Mouse (Mus musculus) erythroblast, embryonic 14.5 days (primary cell): Measurements from ENCODE around the gene Itprid1. TPM values are rescaled to one million over a fixed set of nuclear protein-coding genes. Genes with fewer than 3 reads are reported as not detected.

ENCODE experiments used
- H3K27me3 ChIP-seq: 2 replicates; pipeline ENCODE4 v1.6.1; 2012; ENCODE audit warnings: inconsistent platforms; ENCODE audit not compliant: control insufficient read depth
- H3K36me3 ChIP-seq: 2 replicates; pipeline ENCODE4 v1.6.1; 2012; ENCODE audit warnings: mild to moderate bottlenecking, inconsistent platforms; ENCODE audit not compliant: control insufficient read depth
- H3K4me1 ChIP-seq: 2 replicates; pipeline ENCODE4 v1.6.1; 2012; ENCODE audit warnings: inconsistent platforms; ENCODE audit not compliant: control insufficient read depth
- H3K4me3 ChIP-seq: replicated peaks from 2 replicates; pipeline ENCODE3; 2012; ENCODE audit warnings: moderate library complexity, mild to moderate bottlenecking, inconsistent platforms
- H3K9me3 ChIP-seq: 2 replicates; pipeline ENCODE4 v1.6.1; 2012; ENCODE audit warnings: low read length, inconsistent platforms, mixed read lengths; ENCODE audit not compliant: control insufficient read depth
- GATA1 ChIP-seq: IDR thresholded peaks from 2 replicates; pipeline ENCODE4 v1.6.1; 2012; ENCODE audit warnings: low read length, inconsistent platforms, mixed read lengths
- TAL1 ChIP-seq: IDR thresholded peaks from 3 replicates; pipeline ENCODE4 v1.6.1; 2012; ENCODE audit warnings: low read length, inconsistent platforms, mixed read lengths
- polyA plus RNA-seq: library from polyadenylated mRNA; stranded (reverse); fragments of >175 nt; gene quantifications from 2 replicates; pipeline ENCODE4 v1.2.3, GENCODE M21; 2012

Gene Itprid1
- polyA plus RNA-seq, 1 experiment = not detected

DNA sequence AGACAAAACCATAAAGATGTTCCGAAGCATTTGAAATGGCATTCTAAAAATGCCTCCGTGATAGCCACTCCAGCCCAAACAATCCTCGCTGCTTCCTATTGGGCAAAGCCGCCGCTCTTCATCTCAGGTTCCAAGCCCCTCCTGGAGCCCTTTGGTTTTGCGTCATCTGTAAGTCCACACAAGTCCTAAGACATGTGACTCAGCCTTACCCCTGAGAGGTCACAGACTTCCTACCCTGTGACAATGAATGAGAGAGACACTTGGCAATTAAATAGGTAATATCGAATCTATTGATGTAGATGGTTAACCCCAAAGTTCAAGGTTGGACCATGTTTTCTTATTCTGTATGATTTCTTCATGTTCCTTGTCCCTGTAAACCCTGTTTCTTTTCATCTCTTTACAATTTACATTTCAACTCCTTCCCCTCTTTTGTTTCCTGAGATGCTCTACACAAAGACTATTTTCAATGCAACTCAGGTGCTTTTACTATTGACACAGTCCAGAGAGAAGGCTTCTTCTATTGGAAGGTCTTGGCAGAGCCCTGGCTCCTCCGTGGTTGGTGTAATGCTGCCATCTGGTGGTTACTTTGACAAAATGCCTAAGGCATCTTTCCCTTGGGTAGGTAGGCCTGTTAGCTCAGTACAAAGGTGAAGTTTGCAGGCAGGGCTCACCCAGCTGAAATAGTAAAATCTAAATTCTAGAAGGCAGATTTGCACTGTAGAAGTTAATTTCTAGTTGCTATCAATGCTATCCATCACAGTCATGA is 113.8 kb downstream of the Itprid1 start:
- Histone ChIP-seq H3K9me3 (no peaks in the 10 kb centered on the region), H3K4me3 (no peak overlapping the region), H3K36me3 (no peaks in the 10 kb centered on the region), H3K27me3 (no peaks in the 10 kb centered on the region), H3K4me1 (no peaks in the 10 kb centered on the region)
- TF ChIP-seq GATA1 (no peak), TAL1 (no peak)

DNA sequence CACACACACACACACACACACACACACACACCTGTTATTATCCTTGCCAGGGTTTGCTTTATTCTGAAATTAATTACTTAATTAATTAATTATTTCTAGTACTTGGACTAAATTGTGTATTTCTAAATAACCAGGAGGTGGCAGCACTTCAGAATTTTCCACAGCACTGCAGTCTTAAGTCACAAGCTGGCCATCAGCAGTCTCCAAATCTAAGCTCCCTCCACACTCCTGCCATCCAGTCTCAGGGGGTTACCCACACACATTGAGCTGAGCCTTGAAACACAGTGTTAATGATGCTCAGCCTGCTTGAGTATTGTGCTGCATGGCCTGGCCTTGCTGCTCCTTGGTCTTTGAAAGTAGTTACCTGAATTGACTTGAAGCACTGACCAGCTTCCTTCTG is 136.3 kb downstream of the Itprid1 start:
- no peak overlapping the region for H3K4me3 ChIP-seq
- H3K27me3 ChIP-seq = no peaks in the 10 kb centered on the region
- no peaks in the 10 kb centered on the region for H3K4me1 ChIP-seq
- TF ChIP-seq GATA1 (no peak), TAL1 (no peak)
- H3K36me3 ChIP-seq = no peaks in the 10 kb centered on the region
- H3K9me3 ChIP-seq = no peaks in the 10 kb centered on the region

DNA sequence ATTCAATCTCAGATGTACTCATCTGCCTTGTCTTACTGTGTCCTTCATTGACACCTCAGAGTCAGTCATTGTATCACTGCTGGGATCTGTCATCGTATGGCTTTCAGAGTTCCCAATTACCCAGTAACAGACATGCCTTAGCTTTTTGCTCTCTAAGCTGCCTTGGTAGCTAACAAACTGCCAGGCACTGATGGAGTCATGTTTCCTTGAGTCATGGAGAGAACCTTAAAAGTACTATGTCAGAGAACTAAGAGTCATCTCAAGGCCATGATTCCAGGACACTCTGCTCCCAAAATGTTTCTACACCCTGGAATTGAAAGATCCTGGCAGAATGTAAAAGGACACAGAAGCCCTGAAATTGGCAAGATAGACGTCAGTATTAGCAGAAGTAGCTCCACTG is 143.1 kb downstream of the Itprid1 start:
- H3K4me3 ChIP-seq = no peak overlapping the region
- no peaks in the 10 kb centered on the region for H3K27me3 ChIP-seq
- no peaks in the 10 kb centered on the region for H3K4me1 ChIP-seq
- no peaks in the 10 kb centered on the region for H3K9me3 ChIP-seq
- TF ChIP-seq GATA1 (no peak), TAL1 (no peak)
- no peaks in the 10 kb centered on the region for H3K36me3 ChIP-seq

DNA sequence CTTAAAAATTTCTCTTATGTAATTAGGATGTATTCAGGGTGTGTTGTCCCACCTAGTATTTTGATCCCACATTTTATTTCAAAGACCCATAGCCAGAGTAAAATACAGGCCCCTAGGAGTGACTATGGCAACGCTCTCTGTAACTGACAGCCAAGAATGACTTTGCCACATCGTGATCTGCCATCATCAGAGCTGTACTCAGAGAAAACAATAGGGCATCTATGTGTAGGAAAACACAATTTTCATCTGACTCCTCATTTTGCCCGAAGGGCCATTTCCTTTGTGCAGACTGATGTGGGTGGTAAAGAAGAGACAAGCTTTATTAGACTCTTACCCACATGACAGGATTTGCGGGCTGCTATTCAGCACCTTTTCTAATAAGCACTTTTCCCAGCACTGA is 172.0 kb downstream of the Itprid1 start:
- no peaks in the 10 kb centered on the region for H3K27me3 ChIP-seq
- TF ChIP-seq TAL1 (no peak), GATA1 (no peak)
- no peaks in the 10 kb centered on the region for H3K4me1 ChIP-seq
- H3K9me3 ChIP-seq = no peaks in the 10 kb centered on the region
- no peak overlapping the region for H3K4me3 ChIP-seq
- no peaks in the 10 kb centered on the region for H3K36me3 ChIP-seq

DNA sequence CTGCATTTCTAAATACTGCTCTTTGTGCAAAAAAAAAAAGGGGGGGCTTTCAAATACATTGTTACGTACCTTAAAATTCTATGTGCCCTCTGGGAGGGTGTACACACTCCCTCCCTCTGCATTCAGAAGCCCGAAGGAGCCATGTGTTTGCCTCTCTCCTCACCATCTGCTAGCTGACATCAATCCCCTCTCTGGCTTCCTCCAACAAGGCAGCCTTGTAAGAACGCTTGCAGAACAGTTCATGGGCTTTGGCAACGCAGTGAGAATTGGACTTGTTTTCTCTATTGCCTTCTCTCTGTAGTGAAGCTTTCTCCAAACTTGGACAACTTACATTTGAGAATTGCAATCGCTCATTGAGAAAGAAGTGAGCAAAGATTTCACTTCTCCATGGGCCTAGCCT is 175.7 kb downstream of the Itprid1 start:
- Histone ChIP-seq H3K36me3 (no peaks in the 10 kb centered on the region), H3K4me1 (no peaks in the 10 kb centered on the region), H3K4me3 (no peak overlapping the region), H3K27me3 (no peaks in the 10 kb centered on the region), H3K9me3 (no peaks in the 10 kb centered on the region)
- no peak for TF ChIP-seq GATA1
- no peak for TF ChIP-seq TAL1

DNA sequence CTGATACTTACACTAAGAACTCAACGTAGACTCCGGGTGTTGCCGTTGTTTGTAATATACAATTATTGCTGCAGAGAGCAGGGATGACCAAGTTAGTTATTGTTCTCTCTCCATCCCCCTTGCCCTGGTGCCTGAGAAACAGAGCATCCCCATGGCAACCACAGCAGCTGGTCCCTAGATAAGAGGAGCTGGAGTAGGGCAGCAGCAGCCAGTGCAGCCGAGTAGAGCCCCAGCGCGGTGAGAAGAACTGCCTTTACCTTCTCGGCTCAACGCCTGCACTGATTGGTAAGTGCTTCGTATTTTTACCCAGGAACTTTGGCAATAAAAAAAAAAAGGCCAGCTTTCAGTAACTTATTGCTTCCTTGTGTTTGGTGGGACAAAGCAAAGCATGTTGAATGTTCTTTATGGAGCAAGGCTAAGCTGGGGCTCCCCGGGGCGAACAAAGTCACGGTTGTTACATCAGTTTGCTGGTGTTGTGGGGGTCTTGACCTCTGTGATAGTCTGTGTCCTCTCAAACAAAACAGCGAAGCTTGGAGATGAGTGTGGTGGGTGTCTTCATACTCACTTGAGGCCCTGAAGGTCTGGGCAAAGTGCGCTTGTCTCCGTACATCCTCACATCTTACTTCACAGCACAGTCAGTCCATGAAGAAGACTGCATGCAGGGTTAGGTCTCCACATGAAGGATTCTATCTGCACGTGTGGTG is 180.7 kb downstream of the Itprid1 start, which contains the start of gene Ppp1r17:
Gene Ppp1r17 (plus strand): TSS at position 207 of the 704 bp plus-strand sequence.
- TF ChIP-seq TAL1 = no peak
- TF ChIP-seq GATA1 = no peak
- H3K36me3 ChIP-seq = no peaks in the 10 kb centered on the region
- H3K27me3 ChIP-seq = no peaks in the 10 kb centered on the region

DNA sequence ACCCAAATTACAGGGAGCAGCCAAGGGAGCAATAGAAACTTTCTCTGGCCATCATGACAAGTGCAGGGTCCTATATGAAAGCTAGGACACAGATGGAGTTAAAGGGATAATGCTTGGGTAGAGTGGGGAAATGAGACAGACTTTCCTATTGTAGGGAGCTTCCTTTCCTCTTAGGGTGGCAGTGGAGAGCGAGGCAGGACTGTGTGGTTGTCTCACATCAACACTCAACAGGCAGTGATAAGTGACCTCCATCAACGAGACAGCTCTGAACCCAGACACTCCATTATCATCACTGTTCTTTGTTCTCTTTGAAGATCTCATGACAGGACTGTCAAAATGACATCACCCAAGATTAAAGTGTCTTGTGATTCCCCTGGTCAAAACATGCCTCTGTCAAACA is 182.9 kb downstream of the Itprid1 start:
- Histone ChIP-seq H3K4me3 (no peak overlapping the region), H3K27me3 (no peaks in the 10 kb centered on the region), H3K4me1 (no peaks in the 10 kb centered on the region), H3K9me3 (no peaks in the 10 kb centered on the region), H3K36me3 (no peaks in the 10 kb centered on the region)
- no peak for TF ChIP-seq TAL1
- TF ChIP-seq GATA1 = no peak

More for the DNA sequence above, 180.7 kb downstream of the Itprid1 start, which contains the start of gene Ppp1r17:
- no peaks in the 10 kb centered on the region for H3K4me1 ChIP-seq
- no peaks in the 10 kb centered on the region for H3K9me3 ChIP-seq
- H3K4me3 ChIP-seq = no peak within 1 kb of the TSS

DNA sequence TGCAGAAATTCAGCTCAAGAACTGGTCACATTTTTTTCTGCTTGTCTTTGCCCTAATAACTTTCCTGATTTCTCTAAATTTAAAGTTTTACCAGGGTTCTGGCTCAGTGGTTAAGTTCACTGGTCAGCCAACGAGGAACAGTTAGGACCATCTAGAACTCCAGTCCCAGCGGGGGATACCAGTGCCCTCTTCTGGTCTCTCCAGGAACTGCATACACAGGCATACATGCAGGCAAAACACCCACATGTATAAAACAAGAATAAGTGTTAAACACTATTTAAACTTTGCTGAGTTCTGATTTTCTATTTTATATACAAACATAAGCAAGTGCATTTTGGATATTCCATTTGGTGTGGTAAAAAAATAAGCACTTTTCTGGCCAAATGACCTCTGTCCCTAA is 188.8 kb downstream of the Itprid1 start:
- Histone ChIP-seq H3K4me3 (no peak overlapping the region), H3K27me3 (no peaks in the 10 kb centered on the region), H3K36me3 (no peaks in the 10 kb centered on the region), H3K4me1 (no peaks in the 10 kb centered on the region), H3K9me3 (no peaks in the 10 kb centered on the region; the same call in 1 of the 2 replicates)
- TF ChIP-seq TAL1 = no peak
- no peak for TF ChIP-seq GATA1

DNA sequence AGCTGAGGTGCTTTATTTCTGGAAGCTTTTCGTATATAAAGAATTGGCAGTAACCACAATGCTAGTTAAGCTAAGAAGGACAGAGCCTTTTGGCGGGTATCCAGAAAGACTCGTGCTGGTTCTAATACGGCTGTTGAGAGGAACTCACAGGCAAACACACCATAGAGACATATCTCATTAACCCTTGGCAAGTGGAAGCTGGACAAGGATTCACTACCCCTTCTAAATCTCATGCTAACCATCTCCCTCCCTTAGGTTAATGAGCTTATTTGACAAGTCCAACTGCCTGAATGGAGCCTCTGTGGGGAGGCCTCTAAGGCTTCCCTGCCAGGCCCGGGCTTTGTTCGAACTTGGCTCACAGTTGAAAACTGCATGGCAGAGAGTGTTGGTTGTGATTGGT is 190.6 kb downstream of the Itprid1 start:
- H3K36me3 ChIP-seq = no peaks in the 10 kb centered on the region
- H3K4me3 ChIP-seq = no peak overlapping the region
- TF ChIP-seq GATA1 (no peak), TAL1 (no peak)
- H3K9me3 ChIP-seq = no peaks in the 10 kb centered on the region; the same call in 1 of the 2 replicates
- H3K27me3 ChIP-seq = no peaks in the 10 kb centered on the region
- no peaks in the 10 kb centered on the region for H3K4me1 ChIP-seq
